Mouse (Mus musculus): Measurements from ENCODE around the gene Pdcd5.

The Pdcd5 gene

GRCm38 (mm10) chr7:35647101-35647698 lies at the start of gene Pdcd5:
Gene Pdcd5 (minus strand): TSS chr7:35647521.
- peak; percentile 99 for DNase-seq (ENCODE audit: low spot score in 2 of 2)

GRCm38 (mm10) chr7:35692641-35693040 lies 45.3 kb upstream of the Pdcd5 start:
- DNase-seq (ENCODE audit: low spot score in 2 of 2) = no peak

- no peak for DNase-seq (ENCODE audit: low spot score in 2 of 2)
Measured at GRCm38 (mm10) chr7:35692117-35692516, 44.8 kb upstream of the Pdcd5 start.

- DNase-seq (ENCODE audit: low spot score in 2 of 2) = no peak
Measured at GRCm38 (mm10) chr7:35688781-35689349, 41.5 kb upstream of the Pdcd5 start.

GRCm38 (mm10) chr7:35688276-35688675 lies 41.0 kb upstream of the Pdcd5 start:
- DNase-seq (ENCODE audit: low spot score in 2 of 2) = no peak

GRCm38 (mm10) chr7:35687229-35687628 lies 39.9 kb upstream of the Pdcd5 start:
- DNase-seq (ENCODE audit: low spot score in 2 of 2) = no peak

- DNase-seq (ENCODE audit: low spot score in 2 of 2) = peak; percentile 30 to 48
Measured at GRCm38 (mm10) chr7:35686756-35687155, 39.4 kb upstream of the Pdcd5 start.

GRCm38 (mm10) chr7:35686216-35686615 lies 38.9 kb upstream of the Pdcd5 start:
- no peak for DNase-seq (ENCODE audit: low spot score in 2 of 2)

GRCm38 (mm10) chr7:35683409-35684122 lies 36.2 kb upstream of the Pdcd5 start:
- DNase-seq (ENCODE audit: low spot score in 2 of 2) = no peak

GRCm38 (mm10) chr7:35681559-35681958 lies 34.2 kb upstream of the Pdcd5 start:
- no peak for DNase-seq (ENCODE audit: low spot score in 2 of 2)

- DNase-seq (ENCODE audit: low spot score in 2 of 2) = no peak
Measured at GRCm38 (mm10) chr7:35678976-35679375, 31.7 kb upstream of the Pdcd5 start.

GRCm38 (mm10) chr7:35668066-35669041 lies 21.0 kb upstream of the Pdcd5 start:
- DNase-seq (ENCODE audit: low spot score in 2 of 2) = no peak

GRCm38 (mm10) chr7:35663790-35664376 lies 16.6 kb upstream of the Pdcd5 start:
- DNase-seq (ENCODE audit: low spot score in 2 of 2) = no peak

- DNase-seq (ENCODE audit: low spot score in 2 of 2) = no peak
Measured at GRCm38 (mm10) chr7:35659173-35659572, 11.9 kb upstream of the Pdcd5 start.

GRCm38 (mm10) chr7:35657829-35658228 lies 10.5 kb upstream of the Pdcd5 start:
- DNase-seq (ENCODE audit: low spot score in 2 of 2) = no peak

- DNase-seq (ENCODE audit: low spot score in 2 of 2) = no peak
Measured at GRCm38 (mm10) chr7:35651583-35652270, 4.4 kb upstream of the Pdcd5 start.

- peak; percentile 36 to 71 for DNase-seq (ENCODE audit: low spot score in 2 of 2)
Measured at GRCm38 (mm10) chr7:35650716-35651410, 3.5 kb upstream of the Pdcd5 start.

- DNase-seq (ENCODE audit: low spot score in 2 of 2) = no peak
Measured at GRCm38 (mm10) chr7:35649071-35649470, 1.8 kb upstream of the Pdcd5 start.

GRCm38 (mm10) chr7:35648239-35649069 lies 1.1 kb upstream of the Pdcd5 start:
- no peak for DNase-seq (ENCODE audit: low spot score in 2 of 2)

Data from frontal cortex, postnatal 36 days (tissue).